Mouse (Mus musculus) retina, embryonic 14.5 days (tissue): ENCODE results near the gene Acp1.

Experiments used
- DNase-seq: peaks from one replicate; pipeline ENCODE4 v3.0.0-alpha.2; 2015; ENCODE audit warnings: low spot score

Acp1 gene

DNA sequence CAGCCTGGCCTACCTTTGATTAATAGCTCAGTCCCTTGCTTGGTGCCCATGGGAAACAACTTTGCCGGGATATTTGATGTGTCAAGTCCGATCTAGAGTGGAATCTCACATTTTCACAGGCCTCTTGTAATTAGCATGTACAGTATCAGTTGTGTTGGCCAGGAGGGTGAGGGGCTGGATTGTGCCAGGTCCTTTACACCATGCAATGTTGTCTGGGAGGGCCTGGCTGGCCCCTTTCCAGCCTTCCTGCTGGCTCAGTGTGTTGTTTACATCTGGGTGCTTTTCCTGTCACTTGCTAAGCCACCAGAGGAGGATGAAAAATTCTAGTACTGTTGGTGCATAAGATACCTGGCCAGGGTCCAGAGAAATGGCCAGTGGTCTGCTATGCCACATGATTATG, 47.0 kb downstream of the Acp1 start:
- no peak for DNase-seq

DNA sequence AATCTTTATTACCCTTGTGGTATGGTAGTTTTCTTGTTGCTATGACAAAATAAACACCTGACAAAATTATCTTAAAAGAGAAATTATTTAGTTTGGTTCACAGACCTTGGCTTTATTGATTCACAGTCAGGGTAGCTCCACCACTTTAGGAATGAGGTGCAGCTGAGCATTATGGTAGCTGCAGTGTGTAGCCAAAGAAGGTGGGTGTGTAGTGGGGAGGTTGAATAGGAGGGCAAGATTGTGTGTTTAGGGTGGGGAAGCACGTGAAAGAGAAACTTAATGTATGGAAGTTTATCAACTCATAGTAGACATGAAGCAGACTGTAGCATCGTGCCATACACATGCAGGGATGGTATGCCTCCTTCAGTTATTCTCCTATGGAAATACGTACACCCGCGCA, 55.2 kb downstream of the Acp1 start:
- no peak for DNase-seq

DNA sequence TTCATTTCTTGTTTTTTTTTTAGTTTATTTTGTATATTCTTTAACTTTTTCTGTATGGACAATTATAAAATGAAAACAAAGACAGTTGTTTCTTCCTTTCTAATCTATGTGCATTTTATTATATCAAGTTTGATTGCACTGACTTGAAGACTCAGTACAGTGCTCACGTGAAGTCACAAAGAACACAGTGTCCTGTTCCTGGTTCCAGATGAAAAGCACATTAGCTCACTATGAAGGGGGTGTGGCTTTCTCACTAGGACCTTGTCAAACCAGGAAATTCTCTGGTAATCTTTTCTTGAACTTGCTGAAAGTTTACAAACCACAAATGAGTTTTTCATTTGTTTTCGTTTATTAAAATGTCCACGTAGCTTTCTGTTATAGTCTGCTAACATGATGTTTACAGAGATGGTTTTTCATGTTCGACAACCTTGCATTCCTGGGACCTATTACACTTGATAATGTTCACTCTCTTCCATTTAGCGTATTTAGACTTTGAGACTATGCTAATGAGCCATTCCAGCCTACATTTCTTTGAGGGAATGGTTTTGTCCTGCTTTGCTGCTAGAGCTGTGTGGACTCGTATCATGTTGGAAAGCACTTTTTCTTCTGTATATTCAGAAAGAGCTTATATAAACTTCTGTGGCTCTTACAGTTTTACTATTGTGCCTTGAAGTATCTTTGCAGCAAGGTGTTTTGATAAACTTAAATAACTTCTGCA, 55.8 kb downstream of the Acp1 start:
- DNase-seq = no peak

DNA sequence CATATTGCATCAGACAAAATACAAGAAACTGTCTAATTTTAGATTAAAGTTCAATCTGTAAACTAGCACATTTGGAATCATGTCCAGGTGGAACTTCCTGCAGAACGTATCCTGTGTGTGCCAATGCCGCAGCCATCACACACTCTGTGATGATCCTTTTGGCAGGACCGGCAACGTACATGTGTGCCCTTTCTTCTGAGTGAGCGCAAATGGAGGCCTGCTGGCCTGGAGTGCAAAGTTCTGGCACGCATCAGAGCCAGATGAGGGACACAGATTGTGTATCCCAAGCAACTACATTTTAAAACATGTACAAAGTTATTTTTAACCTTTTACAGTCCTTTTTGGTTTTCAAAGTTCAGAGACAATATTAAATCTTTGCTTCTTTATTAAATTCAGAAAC, 59.5 kb downstream of the Acp1 start:
- peak; percentile 2 for DNase-seq

DNA sequence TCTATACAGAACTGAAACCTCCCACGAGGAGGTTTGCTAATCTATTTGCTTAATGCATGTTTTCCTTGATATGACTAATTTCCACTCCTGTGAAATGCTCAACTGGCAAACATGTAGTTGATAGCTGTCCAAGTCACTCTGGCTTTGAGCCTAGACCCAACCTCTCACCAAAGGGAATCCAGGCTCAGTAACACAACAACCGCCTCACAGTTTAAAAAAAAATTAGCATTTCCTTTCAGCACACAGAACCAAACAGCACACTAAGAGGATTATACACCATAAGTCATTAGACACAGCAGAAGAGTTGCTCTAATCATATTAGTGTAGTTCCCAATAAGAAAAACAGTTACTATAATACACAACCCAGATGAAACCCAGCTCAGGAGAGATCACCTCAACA, 60.5 kb downstream of the Acp1 start:
- DNase-seq = peak; percentile 12

DNA sequence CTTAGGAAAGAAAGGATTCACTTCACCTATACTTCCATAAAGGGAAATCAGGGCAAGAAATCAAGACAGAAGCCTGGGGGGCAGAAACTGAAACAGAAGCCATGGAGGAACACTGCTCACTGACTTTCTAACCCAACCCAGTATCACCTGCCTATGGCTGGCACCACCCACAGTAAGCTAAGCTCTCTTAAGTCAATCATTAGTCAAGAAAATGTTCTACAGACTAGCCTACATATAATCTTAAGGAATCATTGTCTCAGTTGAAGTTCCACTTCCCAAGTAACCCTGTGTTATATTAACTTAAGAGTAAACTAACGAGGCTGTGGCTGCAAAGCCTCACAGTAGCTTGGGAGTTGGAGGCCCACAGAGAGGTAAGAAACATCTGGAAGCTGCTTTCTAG, 62.9 kb downstream of the Acp1 start:
- DNase-seq = no peak
